8 mouse cellular contexts compared by ENCODE assay signal in the genomic region with DNA sequence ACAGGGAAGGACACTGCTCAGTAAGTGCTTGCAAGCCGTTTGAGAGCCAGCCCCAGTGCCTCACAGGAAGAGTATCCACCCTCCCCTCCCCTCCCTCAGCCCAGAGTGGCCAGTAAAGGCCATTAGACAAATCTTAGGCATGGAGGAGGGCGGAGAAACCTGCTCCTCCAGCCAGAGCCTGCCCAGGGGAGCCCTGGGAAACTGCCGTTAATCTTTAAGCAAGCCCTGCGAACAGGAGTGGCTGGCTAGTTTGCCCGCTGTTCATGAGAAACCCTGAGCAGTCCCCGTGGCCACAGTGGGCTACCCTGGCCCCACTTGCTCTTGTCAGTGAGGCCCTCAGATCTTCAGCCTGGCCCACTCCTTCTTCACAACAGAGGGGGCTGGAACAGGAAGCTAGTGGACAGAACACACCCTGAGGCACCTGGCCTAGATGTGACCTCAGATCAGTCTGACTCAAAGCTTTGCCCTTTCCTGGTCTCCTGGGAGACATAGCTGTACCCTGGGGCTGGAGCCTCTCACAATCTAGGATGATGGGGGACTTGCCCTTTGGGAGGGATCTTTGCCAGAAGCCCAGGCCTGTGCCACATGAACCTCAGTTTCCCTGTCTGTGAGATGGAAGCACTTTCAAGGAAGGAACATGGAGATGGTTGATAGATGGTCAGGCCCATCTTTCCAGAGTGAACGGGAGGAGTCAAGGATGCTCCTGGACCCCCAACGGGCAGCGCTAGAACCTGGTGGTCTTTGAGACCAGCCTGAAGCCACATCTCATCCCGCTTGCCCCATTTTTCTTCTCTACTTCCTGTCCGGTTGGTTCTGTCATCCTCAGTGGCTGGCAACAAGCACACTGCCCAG. TPM values are rescaled to one million over a fixed set of nuclear protein-coding genes. Genes with fewer than 3 reads are reported as not detected.
DNase-seq lines count a peak whose midpoint lies in the region; ATAC-seq lines count a peak whose summit lies in the region.

No protein-coding gene starts in this region.

- H3K27me3 ChIP-seq in lung, embryonic 15.5 days, result no peaks in the 10 kb centered on the region
- H3K27me3 ChIP-seq in stomach, embryonic 14.5 days (ENCODE audit: control insufficient read depth, insufficient read depth, low read length), result no peaks in the 10 kb centered on the region

- no peaks in the 10 kb centered on the region for H3K36me3 ChIP-seq in lung, embryonic 15.5 days
- H3K36me3 ChIP-seq in stomach, embryonic 14.5 days (ENCODE audit: control insufficient read depth, insufficient read depth, low read length), result peaks cover 2% of the 10 kb centered on the region; the same call in 1 of the 2 replicates

- H3K9me3 ChIP-seq in lung, embryonic 15.5 days, result no peaks in the 10 kb centered on the region
- H3K9me3 ChIP-seq in stomach, embryonic 14.5 days (ENCODE audit: control insufficient read depth, low read depth, low read length), result no peaks in the 10 kb centered on the region

- peak; percentile 61 for ATAC-seq in lung, embryonic 15.5 days (ENCODE audit: borderline replicate concordance, extremely low read depth, low FRiP score, low TSS enrichment)
- ATAC-seq in stomach, embryonic 14.5 days (ENCODE audit: insufficient number of reproducible peaks, insufficient read depth, low FRiP score, low read depth), result peak; percentile 65
- ATAC-seq in erythroblast, adult 5-6 weeks (replicated peaks; ENCODE audit: low FRiP score, poor library complexity, severe bottlenecking), result no peak

- peak overlapping the region; percentile 93 for H3K27ac ChIP-seq in lung, embryonic 15.5 days
- peak overlapping the region; percentile 94 for H3K27ac ChIP-seq in stomach, embryonic 14.5 days (ENCODE audit: low read length)

- peak overlapping the region; percentile 81 for H3K4me2 ChIP-seq in lung, embryonic 15.5 days
- H3K4me2 ChIP-seq in stomach, embryonic 14.5 days (replicated peaks; ENCODE audit: low read depth, low read length), result peak overlapping the region; percentile 84

- H3K4me1 ChIP-seq in lung, embryonic 15.5 days, result peaks cover 61% of the 10 kb centered on the region
- peaks cover 40% of the 10 kb centered on the region for H3K4me1 ChIP-seq in stomach, embryonic 14.5 days (ENCODE audit: control insufficient read depth, insufficient read depth, low read length)

- peak overlapping the region; percentile 81 for H3K4me3 ChIP-seq in lung, embryonic 15.5 days
- peak overlapping the region; percentile 88 for H3K4me3 ChIP-seq in stomach, embryonic 14.5 days (ENCODE audit: low read depth, low read length)

- peak; percentile 72 for DNase-seq in urinary bladder, adult 2 months (ENCODE audit: low spot score)
- DNase-seq in urinary bladder, postnatal 4 days (ENCODE audit: low spot score in 2 of 2), result no peak
- peak; percentile 46 for DNase-seq in gastrocnemius, postnatal 25 days
- peak; percentile 93 for DNase-seq in kidney, adult 9 months
- no peak for DNase-seq in cerebellum, postnatal 10 days

- WGBS in lung, embryonic 15.5 days, result 34% methylated on average over 11 of the region's 11 CpGs
- 38% methylated on average over 11 of the region's 11 CpGs for WGBS in stomach, embryonic 14.5 days

- peak overlapping the region; percentile 97 for H3K9ac ChIP-seq in lung, embryonic 15.5 days
- H3K9ac ChIP-seq in stomach, embryonic 14.5 days (replicated peaks; ENCODE audit: low read depth, low read length), result peak overlapping the region; percentile 99

RNA-seq across cellular contexts. Expression of gene Src, which starts 4.8 kb away (rescaled TPM):
- 63.4 and 72.7 TPM in 2 replicates for polyA plus RNA-seq in urinary bladder, adult 2 months (2012; rRNA removed)
- 1 to 10 TPM; 3.1 to 3.6 TPM for total RNA-seq in gastrocnemius, postnatal 25 days (2021)
- polyA plus RNA-seq in lung, embryonic 15.5 days (2015; fragmentation: Nextera tagmentation; extraction: Ambion mirVana), result 24.0 and 24.8 TPM in 2 replicates
- polyA plus RNA-seq in stomach, embryonic 14.5 days (2014; fragmentation: Nextera tagmentation; extraction: Ambion mirVana), result 17.1 and 17.2 TPM in 2 replicates
- total RNA-seq in erythroblast, adult 5-6 weeks (2015; ENCODE audit: low replicate concordance), result not detected in 2 replicates
- 0.09 and 2.1 TPM in 2 replicates for total RNA-seq in erythroblast, adult 5-6 weeks (2017; ENCODE audit: low replicate concordance)

RNA-seq across cellular contexts. Expression of gene Manbal, which starts 55.7 kb away (rescaled TPM):
- polyA plus RNA-seq in urinary bladder, adult 2 months (2012; rRNA removed), result 115 and 117 TPM in 2 replicates
- 10 to 100 TPM; 12.5 to 15.7 TPM for total RNA-seq in gastrocnemius, postnatal 25 days (2021)
- polyA plus RNA-seq in lung, embryonic 15.5 days (2015; fragmentation: Nextera tagmentation; extraction: Ambion mirVana), result 83.9 and 89.4 TPM in 2 replicates
- polyA plus RNA-seq in stomach, embryonic 14.5 days (2014; fragmentation: Nextera tagmentation; extraction: Ambion mirVana), result 47.3 and 49.2 TPM in 2 replicates
- total RNA-seq in erythroblast, adult 5-6 weeks (2015; ENCODE audit: low replicate concordance), result 7.1 and 11.0 TPM in 2 replicates
- 1.4 and 3.2 TPM in 2 replicates for total RNA-seq in erythroblast, adult 5-6 weeks (2017; ENCODE audit: low replicate concordance)

Comparison
In these comparisons a context has a peak if more than half of its experiments do, and no peak if none do; other contexts are left out.
1. DNase-seq: peak in urinary bladder, adult 2 months (single experiment), gastrocnemius, postnatal 25 days (single experiment) and kidney, adult 9 months (single experiment); none in urinary bladder, postnatal 4 days (0 of 2) and cerebellum, postnatal 10 days (0 of 2).